Mouse (Mus musculus): ENCODE data around the gene A730071L15Rik. TPM values are rescaled to one million over a fixed set of nuclear protein-coding genes. Genes with fewer than 3 reads are reported as not detected.

A730071L15Rik gene
- polyA plus RNA-seq, 1 experiment from 2014 or later: 0.62 TPM

GRCm38 (mm10) chr11:6178673-6179166, 21.1 kb upstream of the A730071L15Rik start:
- no peak overlapping the region for H3K4me3 ChIP-seq (ENCODE audit: low read length)
- peaks cover 13% of the 10 kb centered on the region for H3K4me1 ChIP-seq (ENCODE audit: control insufficient read depth, insufficient read depth, low read length)
- no peaks in the 10 kb centered on the region for H3K9me3 ChIP-seq (ENCODE audit: control insufficient read depth, low read length)
- ATAC-seq: no peak
- H3K36me3 ChIP-seq (ENCODE audit: control insufficient read depth, insufficient read depth, low read length): no peaks in the 10 kb centered on the region
- H3K27me3 ChIP-seq (replicated peaks; ENCODE audit: control insufficient read depth, insufficient read depth, low read length): no peaks in the 10 kb centered on the region
- peak overlapping the region; percentile 29; the same call in 1 of the 2 replicates for H3K27ac ChIP-seq (ENCODE audit: low read length)
- no peak overlapping the region for H3K9ac ChIP-seq (ENCODE audit: low read depth, low read length)
- H3K4me2 ChIP-seq (ENCODE audit: low read depth, low read length): no peak overlapping the region
- WGBS: 25% methylated on average over 2 of the region's 2 CpGs

DNA sequence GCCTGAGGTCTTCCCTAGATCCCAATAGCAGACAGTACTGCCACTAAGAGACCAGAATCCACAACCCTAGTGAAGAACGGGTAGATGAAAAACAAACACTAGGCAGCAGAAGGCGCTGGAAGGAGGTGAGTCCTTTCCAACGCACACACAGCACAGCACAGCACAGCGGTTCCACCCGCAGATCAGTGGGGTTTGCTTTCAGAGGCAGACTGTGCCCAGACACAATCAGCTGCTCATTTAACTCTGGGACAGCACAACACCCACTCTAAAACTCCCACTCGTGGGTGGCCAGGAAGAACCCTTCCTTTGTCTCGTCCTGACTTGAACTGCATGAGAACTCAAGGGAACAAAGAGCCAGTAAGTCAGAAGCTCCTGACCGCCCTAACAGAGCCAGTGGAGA, 20.6 kb upstream of the A730071L15Rik start:
- WGBS: 29% methylated on average over 8 of the region's 8 CpGs
- peaks cover 16% of the 10 kb centered on the region for H3K4me1 ChIP-seq (ENCODE audit: control insufficient read depth, insufficient read depth, low read length)
- no peak overlapping the region for H3K9ac ChIP-seq (ENCODE audit: low read depth, low read length)
- no peak overlapping the region for H3K4me2 ChIP-seq (ENCODE audit: low read depth, low read length)
- no peak overlapping the region for H3K4me3 ChIP-seq (ENCODE audit: low read length)
- peak overlapping the region; percentile 29; the same call in 1 of the 2 replicates for H3K27ac ChIP-seq (ENCODE audit: low read length)
- no peaks in the 10 kb centered on the region for H3K27me3 ChIP-seq (replicated peaks; ENCODE audit: control insufficient read depth, insufficient read depth, low read length)
- no peaks in the 10 kb centered on the region for H3K36me3 ChIP-seq (ENCODE audit: control insufficient read depth, insufficient read depth, low read length)
- no peaks in the 10 kb centered on the region for H3K9me3 ChIP-seq (ENCODE audit: control insufficient read depth, low read length)
- ATAC-seq: no peak

DNA sequence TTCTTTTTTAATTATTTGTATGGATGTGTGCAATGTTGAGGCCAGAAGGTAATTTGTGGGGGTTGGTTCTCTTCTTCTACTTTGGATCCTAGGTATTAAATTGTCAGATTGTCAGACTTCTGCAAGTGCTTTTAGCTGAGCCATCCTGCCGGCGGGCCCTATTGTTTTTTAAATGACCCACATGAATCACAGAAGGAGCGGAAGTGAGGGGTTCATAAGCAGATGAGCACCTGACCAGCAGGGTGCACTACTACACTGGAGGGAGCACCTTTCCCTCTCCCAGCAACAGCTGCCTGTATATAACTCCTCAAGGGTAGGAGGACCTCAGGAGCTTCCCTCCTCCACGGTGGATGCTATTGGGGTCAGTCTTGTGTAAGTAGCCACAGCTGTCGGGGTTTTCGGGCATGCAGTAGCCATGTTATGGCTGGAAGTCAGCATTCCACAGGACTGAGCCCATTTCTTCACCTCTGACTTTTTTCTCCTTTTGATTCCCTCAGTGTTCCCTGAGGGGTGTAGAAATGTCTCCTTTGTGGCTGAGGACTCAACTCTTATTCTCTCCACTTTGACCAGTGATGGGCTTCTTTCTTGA, 18.9 kb upstream of the A730071L15Rik start:
- H3K4me2 ChIP-seq (ENCODE audit: low read depth, low read length): no peak overlapping the region
- no peaks in the 10 kb centered on the region for H3K36me3 ChIP-seq (ENCODE audit: control insufficient read depth, insufficient read depth, low read length)
- H3K9ac ChIP-seq (ENCODE audit: low read depth, low read length): no peak overlapping the region
- no peak overlapping the region for H3K27ac ChIP-seq (ENCODE audit: low read length)
- no peak overlapping the region for H3K4me3 ChIP-seq (ENCODE audit: low read length)
- no peaks in the 10 kb centered on the region for H3K27me3 ChIP-seq (replicated peaks; ENCODE audit: control insufficient read depth, insufficient read depth, low read length)
- WGBS: 66% methylated on average over 6 of the region's 6 CpGs
- peaks cover 20% of the 10 kb centered on the region for H3K4me1 ChIP-seq (ENCODE audit: control insufficient read depth, insufficient read depth, low read length)
- ATAC-seq: no peak
- H3K9me3 ChIP-seq (ENCODE audit: control insufficient read depth, low read length): no peaks in the 10 kb centered on the region

DNA sequence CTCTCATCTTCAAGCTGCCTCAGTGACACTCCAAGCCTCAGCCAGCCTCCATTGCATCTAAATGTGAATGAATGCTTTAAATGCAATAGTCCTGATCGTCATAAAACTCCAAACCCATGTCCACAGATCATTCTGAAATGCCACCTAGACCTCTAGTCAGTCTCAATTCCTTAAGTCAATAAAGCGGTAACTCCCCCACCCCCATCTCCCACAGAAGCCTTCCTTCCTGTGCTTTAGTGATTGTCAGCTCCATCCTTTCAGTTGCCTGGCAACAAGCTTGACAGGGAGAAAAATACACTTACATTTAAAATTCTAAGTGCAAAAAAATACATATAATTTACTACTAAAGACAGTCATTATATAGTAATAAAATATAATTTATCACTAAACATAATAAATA, 16.6 kb upstream of the A730071L15Rik start:
- ATAC-seq: no peak
- no peaks in the 10 kb centered on the region for H3K9me3 ChIP-seq (ENCODE audit: control insufficient read depth, low read length)
- H3K4me2 ChIP-seq (ENCODE audit: low read depth, low read length): no peak overlapping the region
- peaks cover 20% of the 10 kb centered on the region for H3K4me1 ChIP-seq (ENCODE audit: control insufficient read depth, insufficient read depth, low read length)
- no peak overlapping the region for H3K4me3 ChIP-seq (ENCODE audit: low read length)
- H3K27ac ChIP-seq (ENCODE audit: low read length): no peak overlapping the region
- no peaks in the 10 kb centered on the region for H3K27me3 ChIP-seq (replicated peaks; ENCODE audit: control insufficient read depth, insufficient read depth, low read length)
- no peaks in the 10 kb centered on the region for H3K36me3 ChIP-seq (ENCODE audit: control insufficient read depth, insufficient read depth, low read length)
- WGBS: 73% methylated on average over 2 of the region's 2 CpGs
- H3K9ac ChIP-seq (ENCODE audit: low read depth, low read length): no peak overlapping the region

DNA sequence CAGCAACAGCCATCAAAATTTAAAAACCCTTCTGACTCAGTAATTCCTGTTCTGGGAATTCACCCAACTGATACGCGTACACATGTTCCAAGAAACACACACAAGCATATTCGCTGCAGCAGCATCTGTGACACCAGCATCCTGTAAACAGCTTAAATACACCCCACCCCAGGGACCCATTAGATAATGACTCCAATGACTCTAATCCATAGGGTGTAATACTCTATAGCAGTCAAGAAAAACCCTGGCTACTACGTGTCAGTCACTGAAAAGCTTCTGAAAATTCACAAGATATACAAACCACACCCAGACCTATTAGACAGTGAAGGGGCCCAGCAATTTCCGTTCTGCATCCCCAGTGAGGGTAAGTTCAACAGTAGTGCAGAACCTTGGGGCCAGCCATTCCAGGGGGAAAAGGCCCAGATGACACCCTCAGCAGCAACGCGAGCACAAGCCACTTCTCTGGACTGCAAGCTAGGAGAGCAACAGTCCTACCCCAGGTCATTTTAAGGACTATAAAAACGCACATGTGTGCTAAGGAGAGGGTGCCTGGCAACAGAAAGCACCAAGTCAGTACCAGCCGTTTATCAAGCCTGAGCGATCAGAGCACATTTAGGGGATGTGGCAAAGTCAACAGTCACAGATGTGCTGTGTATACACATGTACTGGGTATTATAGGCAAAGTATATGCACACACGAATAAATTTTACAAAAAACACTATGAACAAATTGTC, 15.5 kb upstream of the A730071L15Rik start:
- no peak overlapping the region for H3K27ac ChIP-seq (ENCODE audit: low read length)
- no peaks in the 10 kb centered on the region for H3K9me3 ChIP-seq (ENCODE audit: control insufficient read depth, low read length)
- H3K4me2 ChIP-seq (ENCODE audit: low read depth, low read length): no peak overlapping the region
- peak; percentile 64 for ATAC-seq
- no peaks in the 10 kb centered on the region for H3K27me3 ChIP-seq (replicated peaks; ENCODE audit: control insufficient read depth, insufficient read depth, low read length)
- no peak overlapping the region for H3K4me3 ChIP-seq (ENCODE audit: low read length)
- no peaks in the 10 kb centered on the region for H3K36me3 ChIP-seq (ENCODE audit: control insufficient read depth, insufficient read depth, low read length)
- H3K9ac ChIP-seq (ENCODE audit: low read depth, low read length): no peak overlapping the region
- H3K4me1 ChIP-seq (ENCODE audit: control insufficient read depth, insufficient read depth, low read length): peaks cover 12% of the 10 kb centered on the region
- 48% methylated on average over 11 of the region's 11 CpGs for WGBS

GRCm38 (mm10) chr11:6187399-6187798, 12.4 kb upstream of the A730071L15Rik start:
- no peaks in the 10 kb centered on the region for H3K9me3 ChIP-seq (ENCODE audit: control insufficient read depth, low read length)
- no peaks in the 10 kb centered on the region for H3K27me3 ChIP-seq (replicated peaks; ENCODE audit: control insufficient read depth, insufficient read depth, low read length)
- no peak for ATAC-seq
- H3K36me3 ChIP-seq (ENCODE audit: control insufficient read depth, insufficient read depth, low read length): no peaks in the 10 kb centered on the region
- 89% methylated on average over 3 of the region's 3 CpGs for WGBS
- no peak overlapping the region for H3K4me2 ChIP-seq (ENCODE audit: low read depth, low read length)
- H3K4me3 ChIP-seq (ENCODE audit: low read length): no peak overlapping the region
- H3K4me1 ChIP-seq (ENCODE audit: control insufficient read depth, insufficient read depth, low read length): peaks cover 8% of the 10 kb centered on the region
- no peak overlapping the region for H3K9ac ChIP-seq (ENCODE audit: low read depth, low read length)
- no peak overlapping the region for H3K27ac ChIP-seq (ENCODE audit: low read length)

DNA sequence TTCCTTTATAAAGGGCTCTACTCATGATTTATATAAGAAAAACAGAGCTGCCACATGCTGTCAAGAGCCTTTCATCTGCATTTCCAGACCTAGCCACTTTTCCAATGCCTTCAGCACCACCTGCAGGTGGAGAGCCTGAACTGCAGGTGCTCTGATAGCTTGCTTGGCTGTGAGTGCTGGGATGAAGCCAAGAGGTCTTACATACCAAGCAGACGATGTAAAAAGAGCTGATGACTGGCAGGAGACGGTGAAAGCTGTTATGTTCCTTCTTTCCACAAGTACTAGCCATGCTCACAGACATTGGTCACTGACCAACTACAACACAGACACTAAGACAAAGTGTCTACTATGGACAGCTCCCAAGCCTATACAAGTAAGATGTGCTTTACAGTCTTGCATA, 12.0 kb upstream of the A730071L15Rik start:
- H3K27ac ChIP-seq (ENCODE audit: low read length): no peak overlapping the region
- peaks cover 8% of the 10 kb centered on the region for H3K4me1 ChIP-seq (ENCODE audit: control insufficient read depth, insufficient read depth, low read length)
- no peak overlapping the region for H3K9ac ChIP-seq (ENCODE audit: low read depth, low read length)
- ATAC-seq: peak; percentile 49
- H3K27me3 ChIP-seq (replicated peaks; ENCODE audit: control insufficient read depth, insufficient read depth, low read length): no peaks in the 10 kb centered on the region
- no peak overlapping the region for H3K4me3 ChIP-seq (ENCODE audit: low read length)
- H3K4me2 ChIP-seq (ENCODE audit: low read depth, low read length): no peak overlapping the region
- H3K9me3 ChIP-seq (ENCODE audit: control insufficient read depth, low read length): no peaks in the 10 kb centered on the region
- H3K36me3 ChIP-seq (ENCODE audit: control insufficient read depth, insufficient read depth, low read length): 0 out of 2 replicates have a peak, but pooled peaks cover under 1% of the 10 kb centered on the region
- WGBS: 3% methylated on average over 2 of the region's 2 CpGs

DNA sequence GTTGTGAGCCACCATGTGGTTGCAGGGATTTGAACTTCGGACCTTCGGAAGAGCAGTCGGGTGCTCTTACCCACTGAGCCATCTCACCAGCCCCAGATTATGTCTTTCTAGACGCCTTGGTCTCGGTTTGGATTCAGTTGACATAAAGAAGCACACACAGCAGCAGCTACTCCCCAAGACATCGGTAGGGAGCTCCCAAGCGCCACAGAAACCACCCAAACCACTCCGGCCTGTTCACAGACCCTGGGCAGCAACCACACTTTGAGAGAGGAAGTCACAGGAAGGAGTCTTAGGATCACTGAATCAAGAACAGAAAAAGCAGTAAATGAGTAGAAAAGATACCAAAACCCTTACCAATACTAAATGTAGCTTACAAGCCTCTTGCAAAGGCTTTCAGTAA, 3.0 kb upstream of the A730071L15Rik start:
- ATAC-seq: no peak
- Histone ChIP-seq H3K9me3 (ENCODE audit: control insufficient read depth, low read length) (no peaks in the 10 kb centered on the region), H3K27ac (ENCODE audit: low read length) (no peak overlapping the region), H3K27me3 (replicated peaks; ENCODE audit: control insufficient read depth, insufficient read depth, low read length) (no peaks in the 10 kb centered on the region), H3K4me2 (ENCODE audit: low read depth, low read length) (no peak overlapping the region), H3K9ac (ENCODE audit: low read depth, low read length) (no peak overlapping the region), H3K36me3 (ENCODE audit: control insufficient read depth, insufficient read depth, low read length) (0 out of 2 replicates have a peak, but pooled peaks cover 3% of the 10 kb centered on the region), H3K4me3 (ENCODE audit: low read length) (no peak overlapping the region), H3K4me1 (ENCODE audit: control insufficient read depth, insufficient read depth, low read length) (peaks cover 9% of the 10 kb centered on the region)
- 85% methylated on average over 8 of the region's 8 CpGs for WGBS

DNA sequence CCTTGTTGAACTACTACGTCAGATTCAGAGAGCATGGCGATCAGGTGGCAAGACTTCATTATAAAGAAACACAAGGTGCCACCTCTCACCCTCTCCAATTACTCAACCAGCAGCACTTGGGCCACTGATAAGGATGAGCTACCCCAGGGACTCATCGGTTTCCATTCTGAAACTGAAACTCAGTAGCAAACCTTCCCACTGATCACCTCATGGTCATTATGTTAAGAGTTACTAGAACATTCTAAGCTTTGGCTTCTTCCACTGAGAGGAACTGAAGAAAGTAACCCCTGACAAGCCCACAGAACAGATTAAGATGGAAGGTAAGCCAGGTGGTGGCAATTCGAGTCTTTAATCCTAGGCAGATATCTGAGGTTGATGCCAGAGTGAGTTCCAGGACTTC, 1.4 kb upstream of the A730071L15Rik start:
- no peaks in the 10 kb centered on the region for H3K9me3 ChIP-seq (ENCODE audit: control insufficient read depth, low read length)
- peaks cover 9% of the 10 kb centered on the region for H3K4me1 ChIP-seq (ENCODE audit: control insufficient read depth, insufficient read depth, low read length)
- no peak overlapping the region for H3K27ac ChIP-seq (ENCODE audit: low read length)
- peak overlapping the region; percentile 79 for H3K4me3 ChIP-seq (ENCODE audit: low read length)
- no peaks in the 10 kb centered on the region for H3K27me3 ChIP-seq (replicated peaks; ENCODE audit: control insufficient read depth, insufficient read depth, low read length)
- 79% methylated on average over 4 of the region's 4 CpGs for WGBS
- peak overlapping the region; percentile 21; the same call in 1 of the 2 replicates for H3K9ac ChIP-seq (ENCODE audit: low read depth, low read length)
- H3K36me3 ChIP-seq (ENCODE audit: control insufficient read depth, insufficient read depth, low read length): no peaks in the 10 kb centered on the region
- peak overlapping the region; percentile 85 for H3K4me2 ChIP-seq (ENCODE audit: low read depth, low read length)
- ATAC-seq: no peak
